Mouse (Mus musculus) erythroblast, embryonic 14.5 days (primary cell): ENCODE measurements around the gene Pde5a.

Experiments used
- GATA1 ChIP-seq: IDR thresholded peaks from 2 replicates; pipeline ENCODE4 v1.6.1; 2012; ENCODE audit warnings: low read length, inconsistent platforms, mixed read lengths
- TAL1 ChIP-seq: IDR thresholded peaks from 3 replicates; pipeline ENCODE4 v1.6.1; 2012; ENCODE audit warnings: low read length, inconsistent platforms, mixed read lengths

GRCm38 (mm10) chr3:122729601-122729959 lies 833 bp downstream of the Pde5a start:
- TF ChIP-seq GATA1 (no peak), TAL1 (no peak)
